Mouse (Mus musculus): ENCODE measurements around the gene Gm4340. TPM values are rescaled to one million over a fixed set of nuclear protein-coding genes. Genes with fewer than 3 reads are reported as not detected.
"Not testable (repeated sequence)": the region's sequence is repeated elsewhere in the genome, so short reads cannot be mapped to it uniquely, and the experiment has no call there.

Gene Gm4340
- polyA plus RNA-seq (2015; fragmentation: Nextera tagmentation; extraction: Ambion mirVana): not detected in 2 replicates

GRCm38 (mm10) chr10:104193742-104194141 lies at the start of gene Gm4340:
TSS of gene Gm4340 (plus strand) at chr10:104194042.
- H3K27ac ChIP-seq; H3K9me3 ChIP-seq (replicated peaks); H3K4me2 ChIP-seq; H3K9ac ChIP-seq; H3K4me3 ChIP-seq (replicated peaks); H3K4me1 ChIP-seq (replicated peaks); H3K27me3 ChIP-seq; ATAC-seq (ENCODE audit: low read depth); DNase-seq; H3K36me3 ChIP-seq: not testable (repeated sequence)
- WGBS (ENCODE audit: insufficient replicate concordance): no CpG with 5 or more reads among the region's 3 CpGs

- H3K27me3 ChIP-seq; H3K27ac ChIP-seq; H3K4me3 ChIP-seq (replicated peaks); H3K4me2 ChIP-seq; H3K9me3 ChIP-seq (replicated peaks); DNase-seq; ATAC-seq (ENCODE audit: low read depth); H3K4me1 ChIP-seq (replicated peaks); H3K9ac ChIP-seq; H3K36me3 ChIP-seq: not testable (repeated sequence)
- no CpG with 5 or more reads among the region's 3 CpGs for WGBS (ENCODE audit: insufficient replicate concordance)
These were observed 42.6 kb upstream of the Gm4340 start, which contains the start of gene Gm6763 for GRCm38 (mm10) chr10:104151197-104151596. TSS of gene Gm6763 (plus strand) at chr10:104151497.

GRCm38 (mm10) chr10:104159706-104160105 lies 34.1 kb upstream of the Gm4340 start, which contains the start of gene Gm8764:
TSS of gene Gm8764 (plus strand) at chr10:104160006.
- not testable (repeated sequence) for DNase-seq; H3K9ac ChIP-seq; H3K36me3 ChIP-seq; H3K9me3 ChIP-seq (replicated peaks); H3K4me3 ChIP-seq (replicated peaks); H3K27ac ChIP-seq; ATAC-seq (ENCODE audit: low read depth); H3K4me1 ChIP-seq (replicated peaks); H3K27me3 ChIP-seq; H3K4me2 ChIP-seq
- no CpG with 5 or more reads among the region's 3 CpGs for WGBS (ENCODE audit: insufficient replicate concordance)

GRCm38 (mm10) chr10:104168215-104168614 lies 25.6 kb upstream of the Gm4340 start, which contains the start of gene Gm21304:
TSS of gene Gm21304 (plus strand) at chr10:104168515.
- not testable (repeated sequence) for H3K27me3 ChIP-seq; H3K36me3 ChIP-seq; H3K4me3 ChIP-seq (replicated peaks); H3K9ac ChIP-seq; H3K27ac ChIP-seq; ATAC-seq (ENCODE audit: low read depth); H3K4me1 ChIP-seq (replicated peaks); H3K9me3 ChIP-seq (replicated peaks); DNase-seq; H3K4me2 ChIP-seq
- WGBS (ENCODE audit: insufficient replicate concordance): no CpG with 5 or more reads among the region's 3 CpGs

GRCm38 (mm10) chr10:104176724-104177123 lies 17.1 kb upstream of the Gm4340 start, which contains the start of gene Gm21312:
TSS of gene Gm21312 (plus strand) at chr10:104177024.
- H3K4me3 ChIP-seq (replicated peaks); H3K4me1 ChIP-seq (replicated peaks); H3K4me2 ChIP-seq; H3K27ac ChIP-seq; ATAC-seq (ENCODE audit: low read depth); DNase-seq; H3K27me3 ChIP-seq; H3K36me3 ChIP-seq; H3K9me3 ChIP-seq (replicated peaks); H3K9ac ChIP-seq: not testable (repeated sequence)
- WGBS (ENCODE audit: insufficient replicate concordance): no CpG with 5 or more reads among the region's 3 CpGs

GRCm38 (mm10) chr10:104185233-104185632 lies 8.6 kb upstream of the Gm4340 start, which contains the start of gene Gm20765:
TSS of gene Gm20765 (plus strand) at chr10:104185533.
- not testable (repeated sequence) for H3K4me1 ChIP-seq (replicated peaks); H3K27me3 ChIP-seq; H3K4me2 ChIP-seq; ATAC-seq (ENCODE audit: low read depth); H3K4me3 ChIP-seq (replicated peaks); H3K36me3 ChIP-seq; DNase-seq; H3K27ac ChIP-seq; H3K9ac ChIP-seq; H3K9me3 ChIP-seq (replicated peaks)
- WGBS (ENCODE audit: insufficient replicate concordance): no CpG with 5 or more reads among the region's 3 CpGs

- H3K36me3 ChIP-seq: no peaks in the 10 kb centered on the region
- no peak overlapping the region for H3K9ac ChIP-seq
- H3K27me3 ChIP-seq: no peaks in the 10 kb centered on the region
- WGBS (ENCODE audit: insufficient replicate concordance): 56% methylated on average over 1 of the region's 1 CpGs
- ATAC-seq (ENCODE audit: low read depth) (no peak), DNase-seq (no peak)
- H3K27ac ChIP-seq: no peak overlapping the region
- no peaks in the 10 kb centered on the region for H3K4me1 ChIP-seq (replicated peaks)
- no peaks in the 10 kb centered on the region for H3K9me3 ChIP-seq (replicated peaks)
- no peak overlapping the region for H3K4me3 ChIP-seq (replicated peaks)
- H3K4me2 ChIP-seq: no peak overlapping the region
These were observed 15.8 kb downstream of the Gm4340 start for GRCm38 (mm10) chr10:104209655-104210054.

GRCm38 (mm10) chr10:104210268-104210990 lies 16.6 kb downstream of the Gm4340 start:
- H3K4me2 ChIP-seq: no peak overlapping the region
- ATAC-seq (ENCODE audit: low read depth): no peak
- WGBS (ENCODE audit: insufficient replicate concordance): 50% methylated on average over 3 of the region's 3 CpGs

GRCm38 (mm10) chr10:104214527-104214926 lies 20.7 kb downstream of the Gm4340 start:
- Histone ChIP-seq H3K4me2 (no peak overlapping the region), H3K27me3 (no peaks in the 10 kb centered on the region), H3K9me3 (replicated peaks) (no peaks in the 10 kb centered on the region), H3K4me3 (replicated peaks) (no peak overlapping the region), H3K36me3 (no peaks in the 10 kb centered on the region), H3K9ac (no peak overlapping the region), H3K27ac (no peak overlapping the region), H3K4me1 (replicated peaks) (no peaks in the 10 kb centered on the region)
- ATAC-seq (ENCODE audit: low read depth) (no peak), DNase-seq (no peak)
- 75% methylated on average over 5 of the region's 5 CpGs for WGBS (ENCODE audit: insufficient replicate concordance)

More at GRCm38 (mm10) chr10:104210268-104210990, 16.6 kb downstream of the Gm4340 start:
- no peaks in the 10 kb centered on the region for H3K4me1 ChIP-seq (replicated peaks)
- no peak overlapping the region for H3K27ac ChIP-seq
- no peak overlapping the region for H3K9ac ChIP-seq
- H3K27me3 ChIP-seq: no peaks in the 10 kb centered on the region
- H3K36me3 ChIP-seq: no peaks in the 10 kb centered on the region
- no peaks in the 10 kb centered on the region for H3K9me3 ChIP-seq (replicated peaks)
- no peak for DNase-seq
- H3K4me3 ChIP-seq (replicated peaks): no peak overlapping the region

- H3K4me1 ChIP-seq (replicated peaks): no peaks in the 10 kb centered on the region
- no peaks in the 10 kb centered on the region for H3K36me3 ChIP-seq
- H3K4me3 ChIP-seq (replicated peaks): no peak overlapping the region
- no peak overlapping the region for H3K27ac ChIP-seq
- no peak overlapping the region for H3K9ac ChIP-seq
- H3K9me3 ChIP-seq (replicated peaks): no peaks in the 10 kb centered on the region
- DNase-seq: no peak
- ATAC-seq (ENCODE audit: low read depth): no peak
- H3K4me2 ChIP-seq: no peak overlapping the region
- 65% methylated on average over 6 of the region's 6 CpGs for WGBS (ENCODE audit: insufficient replicate concordance)
- H3K27me3 ChIP-seq: no peaks in the 10 kb centered on the region
These were observed 26.6 kb downstream of the Gm4340 start for GRCm38 (mm10) chr10:104220303-104221021.
